Mouse (Mus musculus): ENCODE measurements around the gene Dpf1.

Gene Dpf1

GRCm38 (mm10) chr7:29342489-29343092 lies 38.8 kb downstream of the Dpf1 start:
- DNase-seq = peak; percentile 66

DNA sequence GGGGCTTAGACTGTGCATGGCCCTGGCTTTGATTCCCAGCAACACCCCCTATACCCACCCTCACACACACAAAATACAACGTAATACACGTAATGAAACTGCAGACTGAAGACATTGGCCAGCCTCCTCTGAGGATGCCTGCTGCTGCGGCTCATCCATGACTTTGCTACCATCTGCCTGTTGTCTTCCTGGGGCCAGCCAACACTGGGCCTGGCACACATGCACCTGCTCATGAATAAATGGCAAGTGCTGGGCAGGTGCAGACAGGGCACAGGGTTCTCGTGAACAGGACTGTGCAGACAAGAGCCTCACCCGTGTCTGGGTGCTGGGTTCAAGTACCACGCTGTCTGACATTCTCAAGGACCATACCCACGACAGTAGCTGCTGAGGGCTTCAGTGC lies 40.0 kb downstream of the Dpf1 start:
- no peak for DNase-seq

DNA sequence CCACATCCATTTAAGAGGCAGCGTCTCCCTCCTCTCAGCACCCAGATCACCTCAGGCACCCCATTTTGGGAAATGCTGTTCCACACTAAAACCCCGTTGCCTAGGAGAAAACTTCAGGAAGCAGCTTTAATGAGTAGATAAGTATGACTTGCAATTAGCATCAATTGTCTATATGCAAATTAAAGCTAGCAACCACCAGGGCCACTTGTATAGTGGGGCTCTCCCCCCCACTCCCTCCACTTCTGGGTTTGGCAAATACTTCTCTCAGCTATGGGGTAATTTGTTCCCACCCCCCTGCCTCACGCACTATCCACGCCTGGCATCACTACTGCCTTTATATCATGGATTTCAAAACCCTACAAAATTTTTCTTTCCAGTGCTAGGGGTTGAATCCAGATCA lies 41.8 kb downstream of the Dpf1 start:
- DNase-seq = no peak

DNA sequence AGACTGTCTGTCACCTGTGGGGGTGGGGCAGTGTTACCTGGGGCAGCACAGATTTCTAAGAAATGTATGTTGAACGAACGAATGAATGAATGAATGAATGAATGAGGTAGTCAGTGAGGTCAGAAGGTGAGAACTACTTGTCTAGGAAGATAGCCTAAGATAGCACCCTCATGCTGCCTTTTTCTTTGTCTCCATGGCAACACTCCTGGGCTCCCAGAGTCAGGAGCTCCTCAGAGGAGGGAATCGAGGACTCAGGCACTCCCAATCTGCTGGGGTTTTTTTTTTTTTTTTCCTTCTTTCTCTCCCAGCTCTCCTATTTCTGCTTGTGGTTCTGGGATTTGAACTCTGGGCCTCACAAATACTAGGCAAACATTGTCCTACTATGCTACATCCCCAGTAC lies 42.5 kb downstream of the Dpf1 start:
- DNase-seq = no peak

GRCm38 (mm10) chr7:29350489-29350888 lies 46.7 kb downstream of the Dpf1 start:
- no peak for DNase-seq

GRCm38 (mm10) chr7:29352246-29352645 lies 48.5 kb downstream of the Dpf1 start:
- DNase-seq = no peak

DNA sequence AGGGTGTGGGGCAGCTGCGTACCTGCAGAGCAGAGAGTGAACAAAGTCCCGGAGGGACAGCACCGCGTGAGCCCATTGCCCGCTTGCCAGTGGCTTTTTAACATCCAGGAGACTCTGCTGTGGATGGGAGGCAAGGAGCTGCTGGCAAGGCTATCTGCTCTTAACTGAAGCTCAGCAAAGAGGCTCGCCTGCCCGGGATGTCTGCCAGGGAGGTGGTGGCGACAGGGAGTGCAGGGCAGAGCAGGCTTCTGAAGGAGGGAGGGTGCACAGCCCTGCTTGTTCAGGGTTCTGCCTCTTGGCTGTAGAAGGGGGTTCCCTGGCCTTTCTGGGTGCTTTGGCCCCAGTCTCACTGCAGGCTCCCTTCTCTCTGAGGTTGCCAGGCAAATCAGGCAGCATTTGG lies 50.4 kb downstream of the Dpf1 start:
- peak; percentile 72 for DNase-seq

DNA sequence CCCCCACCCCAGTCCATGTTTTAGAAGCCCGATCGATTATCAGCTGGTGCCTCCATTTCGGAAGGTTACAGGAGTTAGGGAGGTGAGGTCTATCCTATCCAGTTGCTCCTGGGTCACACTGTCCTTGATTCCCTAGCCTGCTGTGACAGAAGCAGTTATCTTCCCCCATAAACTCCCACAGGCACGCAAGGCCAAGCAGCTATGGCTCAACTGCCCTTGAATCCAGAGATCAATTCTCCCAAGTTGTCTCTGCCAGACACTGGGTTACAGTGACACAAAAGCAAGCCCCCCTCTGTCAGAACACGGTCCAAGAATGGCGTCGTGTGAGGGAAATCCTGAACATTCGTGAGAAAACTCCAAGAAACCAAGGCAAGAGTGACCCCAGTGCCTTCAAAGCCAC lies 51.7 kb downstream of the Dpf1 start:
- DNase-seq = no peak

- peak; percentile 60 for DNase-seq
Measured at GRCm38 (mm10) chr7:29361497-29361896, 57.7 kb downstream of the Dpf1 start.

- no peak for DNase-seq
Measured at GRCm38 (mm10) chr7:29364052-29364451, 60.3 kb downstream of the Dpf1 start.

- peak; percentile 47 for DNase-seq
Measured at GRCm38 (mm10) chr7:29367166-29368003, 63.6 kb downstream of the Dpf1 start.
